Mouse (Mus musculus) neural tube, embryonic 14.5 days (tissue): ENCODE measurements at regions not wholly inside any gene's neighbourhood (a gene's known extent, or its start where the extent isn't known, plus 50 kb on each side); places are given as distances from the start of the nearest gene placed in this dataset.

Experiments used
- ATAC-seq: fragments of 200-750 bp; cut with Nextera tagmentation; 2 replicates; pipeline ENCODE4 v1.8.0; 2017; ENCODE audit warnings: low read depth, mild to moderate bottlenecking, moderate TSS enrichment, moderate library complexity
- H3K27ac ChIP-seq: fragments of 300-500 bp; sonication (generic); 2 replicates; pipeline ENCODE4 v1.5.1; 2014; ENCODE audit warnings: low read depth, mild to moderate bottlenecking, control low read depth, low read length, moderate library complexity, mixed read lengths
- H3K27me3 ChIP-seq: fragments of 300-500 bp; sonication (generic); 2 replicates; pipeline ENCODE4 v1.6.1; 2014; ENCODE audit warnings: low read length; ENCODE audit not compliant: control insufficient read depth, insufficient read depth
- H3K36me3 ChIP-seq: fragments of 300-500 bp; sonication (generic); 2 replicates; pipeline ENCODE4 v1.6.1; 2014; ENCODE audit warnings: low read length, mixed read lengths; ENCODE audit not compliant: control insufficient read depth, insufficient read depth
- H3K4me1 ChIP-seq: fragments of 300-500 bp; sonication (generic); 2 replicates; pipeline ENCODE4 v1.6.1; 2014; ENCODE audit warnings: low read length; ENCODE audit not compliant: control insufficient read depth, insufficient read depth
- H3K4me2 ChIP-seq: fragments of 300-500 bp; sonication (generic); 2 replicates; pipeline ENCODE4 v1.6.1; 2014; ENCODE audit warnings: mild to moderate bottlenecking, low read depth, low read length, control low read depth
- H3K4me3 ChIP-seq: fragments of 300-500 bp; sonication (generic); 2 replicates; pipeline ENCODE4 v1.5.1; 2014; ENCODE audit warnings: low read depth, low read length, control low read depth, mixed read lengths
- H3K9ac ChIP-seq: fragments of 300-500 bp; sonication (generic); replicated peaks from 2 replicates; pipeline ENCODE4 v1.6.1; 2014; ENCODE audit warnings: low read depth, mild to moderate bottlenecking, control low read depth, low read length, mixed read lengths
- H3K9me3 ChIP-seq: fragments of 300-500 bp; sonication (generic); 2 replicates; pipeline ENCODE4 v1.6.1; 2016; ENCODE audit warnings: low read length; ENCODE audit not compliant: control insufficient read depth
- WGBS: fragments of 180-500 bp; shearing (Covaris S2); extraction: QIAGEN DNeasy Blood & Tissue Kit; methylation state at CpG from one replicate; pipeline ENCODE4 v1.1.7; 2014; 5-methylcytosine and 5-hydroxymethylcytosine counted together

GRCm38 (mm10) chr14:46300546-46300945 lies 78.7 kb upstream of the Gm15217 start:
- Histone ChIP-seq H3K27ac (no peak overlapping the region), H3K27me3 (no peaks in the 10 kb centered on the region), H3K4me1 (no peaks in the 10 kb centered on the region), H3K4me3 (no peak overlapping the region), H3K36me3 (no peaks in the 10 kb centered on the region), H3K9me3 (no peaks in the 10 kb centered on the region), H3K4me2 (no peak overlapping the region), H3K9ac (no peak overlapping the region)
- no peak for ATAC-seq
- 54% methylated on average over 1 of the region's 1 CpGs for WGBS

GRCm38 (mm10) chr14:46302601-46303000 lies 76.6 kb upstream of the Gm15217 start:
- Histone ChIP-seq H3K9ac (no peak overlapping the region), H3K27ac (no peak overlapping the region), H3K9me3 (no peaks in the 10 kb centered on the region), H3K4me2 (no peak overlapping the region), H3K4me3 (no peak overlapping the region), H3K4me1 (no peaks in the 10 kb centered on the region), H3K36me3 (no peaks in the 10 kb centered on the region), H3K27me3 (no peaks in the 10 kb centered on the region)
- no peak for ATAC-seq
- WGBS, result 90% methylated on average over 2 of the region's 2 CpGs

GRCm38 (mm10) chr14:46305267-46305666 lies 73.9 kb upstream of the Gm15217 start:
- 82% methylated on average over 4 of the region's 4 CpGs for WGBS
- Histone ChIP-seq H3K27me3 (no peaks in the 10 kb centered on the region), H3K4me2 (no peak overlapping the region), H3K9me3 (no peaks in the 10 kb centered on the region), H3K27ac (no peak overlapping the region), H3K36me3 (no peaks in the 10 kb centered on the region), H3K4me1 (no peaks in the 10 kb centered on the region), H3K9ac (no peak overlapping the region), H3K4me3 (no peak overlapping the region)
- no peak for ATAC-seq

- WGBS, result 90% methylated on average over 4 of the region's 4 CpGs
- no peaks in the 10 kb centered on the region for H3K4me1 ChIP-seq
- H3K4me3 ChIP-seq, result no peak overlapping the region
- no peak overlapping the region for H3K9ac ChIP-seq
- H3K36me3 ChIP-seq, result no peaks in the 10 kb centered on the region
- H3K4me2 ChIP-seq, result no peak overlapping the region
- H3K27me3 ChIP-seq, result no peaks in the 10 kb centered on the region
- H3K9me3 ChIP-seq, result no peaks in the 10 kb centered on the region
- ATAC-seq, result no peak
- H3K27ac ChIP-seq, result no peak overlapping the region
Observed at GRCm38 (mm10) chr14:46313064-46313463, 66.2 kb upstream of the Gm15217 start.

- H3K4me1 ChIP-seq, result no peaks in the 10 kb centered on the region
- H3K36me3 ChIP-seq, result no peaks in the 10 kb centered on the region
- no peak for ATAC-seq
- no peak overlapping the region for H3K9ac ChIP-seq
- no peak overlapping the region for H3K4me2 ChIP-seq
- no peaks in the 10 kb centered on the region for H3K27me3 ChIP-seq
- no peak overlapping the region for H3K27ac ChIP-seq
- no peak overlapping the region for H3K4me3 ChIP-seq
- H3K9me3 ChIP-seq, result no peaks in the 10 kb centered on the region
- 91% methylated on average over 5 of the region's 5 CpGs for WGBS
Observed at GRCm38 (mm10) chr14:46316521-46316920, 62.7 kb upstream of the Gm15217 start.

- H3K9me3 ChIP-seq, result no peaks in the 10 kb centered on the region
- WGBS, result 66% methylated on average over 16 of the region's 16 CpGs
- H3K36me3 ChIP-seq, result no peaks in the 10 kb centered on the region
- H3K4me3 ChIP-seq, result no peak overlapping the region
- H3K27ac ChIP-seq, result no peak overlapping the region
- H3K4me2 ChIP-seq, result no peak overlapping the region
- no peak overlapping the region for H3K9ac ChIP-seq
- H3K27me3 ChIP-seq, result no peaks in the 10 kb centered on the region
- no peaks in the 10 kb centered on the region for H3K4me1 ChIP-seq
- no peak for ATAC-seq
Observed at GRCm38 (mm10) chr14:46317406-46318045, 61.7 kb upstream of the Gm15217 start.

GRCm38 (mm10) chr14:46328064-46328463 lies 51.1 kb upstream of the Gm15217 start:
- H3K4me3 ChIP-seq, result no peak overlapping the region
- no peak overlapping the region for H3K9ac ChIP-seq
- WGBS, result 54% methylated on average over 3 of the region's 3 CpGs
- no peaks in the 10 kb centered on the region for H3K36me3 ChIP-seq
- no peak overlapping the region for H3K4me2 ChIP-seq
- no peaks in the 10 kb centered on the region for H3K9me3 ChIP-seq
- H3K27me3 ChIP-seq, result no peaks in the 10 kb centered on the region
- H3K4me1 ChIP-seq, result no peaks in the 10 kb centered on the region
- H3K27ac ChIP-seq, result no peak overlapping the region
- ATAC-seq, result no peak
